Mouse (Mus musculus) stomach, postnatal 0 days (tissue): ENCODE results near the gene Lsm2.
"Not testable (repeated sequence)": the region's sequence is repeated elsewhere in the genome, so short reads cannot be mapped to it uniquely, and the experiment has no call there.

Experiments
- CTCF ChIP-seq: IDR thresholded peaks from 2 replicates; pipeline ENCODE4 v1.5.1; 2016; ENCODE audit warnings: antibody characterized with exemption, low read depth, mild to moderate bottlenecking, moderate library complexity
- EP300 ChIP-seq: optimal IDR thresholded peaks from 2 replicates; pipeline ENCODE3; 2016; ENCODE audit warnings: antibody characterized with exemption

DNA sequence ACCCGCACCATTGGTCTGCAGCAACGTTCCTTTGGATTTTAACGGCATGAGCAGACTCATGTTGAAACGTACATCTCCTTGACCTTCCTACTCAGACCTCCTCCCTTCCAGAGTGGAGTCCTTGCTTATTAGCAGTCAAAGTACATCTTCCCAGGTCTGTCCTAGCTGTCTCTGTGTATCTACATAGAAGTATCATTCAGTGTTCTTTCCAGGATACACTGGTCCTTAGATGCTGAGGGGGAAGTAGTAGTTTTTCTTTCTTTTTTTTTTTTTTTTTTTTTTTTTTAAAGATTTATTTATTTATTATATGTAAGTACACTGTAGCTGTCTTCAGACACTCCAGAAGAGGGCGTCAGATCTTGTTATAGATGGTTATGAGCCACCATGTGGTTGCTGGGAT, 24.2 kb downstream of the Lsm2 start:
- TF ChIP-seq CTCF, EP300: not testable (repeated sequence)
